ENCODE assay signal across 17 mouse cellular contexts in genomic region chr13:44152806-44153613, GRCm38 (mm10).
DNase-seq lines count a peak whose midpoint lies in the region; ATAC-seq and TF ChIP-seq lines count a peak whose summit lies in the region.
"Had no signal": no experiment of that assay in that cellular context is flagged by ENCODE, and none has a peak within 500 bp of the region (broad histone marks: within the 10 kb centered on the region; RNA-seq: fewer than 3 reads in every experiment).

No protein-coding gene starts in this region.

- TF ChIP-seq POLR2A in heart, adult 2 months (IDR thresholded peaks at IDR 0.05; ENCODE audit: insufficient read depth, low read depth, low read length), result no peak

- H3K4me1 ChIP-seq in heart, embryonic 10.5 days, result 0 out of 2 replicates have a peak, but pooled peaks cover 6% of the 10 kb centered on the region
- H3K4me1 ChIP-seq in heart, adult 2 months (ENCODE audit: control insufficient read depth, insufficient read depth, low read length), result peaks cover 2% of the 10 kb centered on the region; the same call in 1 of the 2 replicates
- peaks cover 11% of the 10 kb centered on the region for H3K4me1 ChIP-seq in neural tube, embryonic 13.5 days (replicated peaks)
- H3K4me1 ChIP-seq in forebrain, embryonic 15.5 days, result no peaks in the 10 kb centered on the region
- H3K4me1 ChIP-seq: midbrain, embryonic 12.5 days had no signal

- intact Hi-C loops in heart, adult 2 months (cut with DNase I), result no loop called here

- H3K36me3 ChIP-seq in heart, embryonic 10.5 days, result no peaks in the 10 kb centered on the region
- H3K36me3 ChIP-seq in heart, adult 2 months (ENCODE audit: control insufficient read depth, insufficient read depth, low read length), result no peaks in the 10 kb centered on the region
- no peaks in the 10 kb centered on the region for H3K36me3 ChIP-seq in neural tube, embryonic 13.5 days
- H3K36me3 ChIP-seq in forebrain, embryonic 15.5 days, result no peaks in the 10 kb centered on the region
- H3K36me3 ChIP-seq: midbrain, embryonic 12.5 days; stomach, embryonic 15.5 days had no signal

- H3K27ac ChIP-seq in heart, embryonic 10.5 days, result 0 out of 2 replicates have a peak overlapping the region, but pooled peaks have one; percentile 52
- no peak overlapping the region for H3K27ac ChIP-seq in heart, adult 2 months
- H3K27ac ChIP-seq in neural tube, embryonic 13.5 days (replicated peaks), result peak overlapping the region; percentile 56; the same call in 1 of the 2 replicates
- H3K27ac ChIP-seq in forebrain, embryonic 15.5 days (replicated peaks), result no peak overlapping the region
- H3K27ac ChIP-seq: midbrain, embryonic 12.5 days; stomach, embryonic 15.5 days had no signal

- no peak for TF ChIP-seq EP300 in heart, adult 2 months (IDR thresholded peaks at IDR 0.05; ENCODE audit: insufficient read depth, low read depth, low read length)

- no peak for DNase-seq in heart, embryonic 10.5 days (ENCODE audit: low spot score)
- no peak for DNase-seq in heart, adult 2 months
- DNase-seq in neural tube, embryonic 10.5 days (ENCODE audit: extremely low spot score, low spot score), result no peak
- DNase-seq in natural killer cell, adult 2 months (ENCODE audit: low spot score in 2 of 2), result peak; percentile 9 to 13
- DNase-seq in thymus, postnatal 4 days, result peak; percentile 68
- DNase-seq in lung, adult 18-20 months, result no peak
- DNase-seq: cerebellum, postnatal 36 days; gastrocnemius, postnatal 36 days; heart, postnatal 10 days; kidney, postnatal 36 days; right cerebral cortex, postnatal 25 days had no signal

- no peak overlapping the region for H3K9ac ChIP-seq in heart, adult 2 months (ENCODE audit: low read depth, low read length)
- no peak overlapping the region for H3K9ac ChIP-seq in neural tube, embryonic 13.5 days
- no peak overlapping the region for H3K9ac ChIP-seq in forebrain, embryonic 15.5 days (replicated peaks)
- H3K9ac ChIP-seq: midbrain, embryonic 12.5 days; stomach, embryonic 15.5 days had no signal

- no peak overlapping the region for H3K4me2 ChIP-seq in neural tube, embryonic 13.5 days
- no peak overlapping the region for H3K4me2 ChIP-seq in forebrain, embryonic 15.5 days (replicated peaks)
- H3K4me2 ChIP-seq: midbrain, embryonic 12.5 days; stomach, embryonic 15.5 days had no signal

- peak; percentile 89 for ATAC-seq in neural tube, embryonic 13.5 days (ENCODE audit: low read depth)
- no peak for ATAC-seq in forebrain, embryonic 15.5 days (replicated peaks)
- ATAC-seq: intestine, postnatal 0 days; lung, postnatal 0 days had no signal

- H3K27me3 ChIP-seq in heart, embryonic 10.5 days (ENCODE audit: insufficient read depth, poor library complexity, severe bottlenecking), result 0 out of 2 replicates have a peak, but pooled peaks cover 8% of the 10 kb centered on the region
- no peaks in the 10 kb centered on the region for H3K27me3 ChIP-seq in heart, adult 2 months (ENCODE audit: control insufficient read depth, insufficient read depth, low read length)
- H3K27me3 ChIP-seq in neural tube, embryonic 13.5 days, result 0 out of 2 replicates have a peak, but pooled peaks cover 4% of the 10 kb centered on the region
- no peaks in the 10 kb centered on the region for H3K27me3 ChIP-seq in forebrain, embryonic 15.5 days
- H3K27me3 ChIP-seq: stomach, embryonic 15.5 days had no signal

- WGBS in heart, embryonic 10.5 days, result 57% methylated on average over 10 of the region's 10 CpGs
- 71% methylated on average over 10 of the region's 10 CpGs for WGBS in heart, adult 2 months
- 48% methylated on average over 10 of the region's 10 CpGs for WGBS in neural tube, embryonic 13.5 days
- 82% methylated on average over 10 of the region's 10 CpGs for WGBS in forebrain, embryonic 15.5 days

- H3K9me3 ChIP-seq in heart, embryonic 10.5 days, result peaks cover 4% of the 10 kb centered on the region; the same call in 1 of the 2 replicates
- no peaks in the 10 kb centered on the region for H3K9me3 ChIP-seq in neural tube, embryonic 13.5 days
- no peaks in the 10 kb centered on the region for H3K9me3 ChIP-seq in forebrain, embryonic 15.5 days
- H3K9me3 ChIP-seq: midbrain, embryonic 12.5 days; stomach, embryonic 15.5 days had no signal

- no peak overlapping the region for H3K4me3 ChIP-seq in heart, embryonic 10.5 days
- no peak overlapping the region for H3K4me3 ChIP-seq in heart, adult 2 months
- H3K4me3 ChIP-seq in neural tube, embryonic 13.5 days, result no peak overlapping the region
- H3K4me3 ChIP-seq in forebrain, embryonic 15.5 days, result no peak overlapping the region
- H3K4me3 ChIP-seq: midbrain, embryonic 12.5 days; stomach, embryonic 15.5 days had no signal

- no peaks in the 10 kb centered on the region for H3K79me2 ChIP-seq in heart, adult 2 months (replicated peaks; ENCODE audit: control insufficient read depth, insufficient read depth, low read length)

- TF ChIP-seq CTCF in heart, adult 2 months (IDR thresholded peaks at IDR 0.05), result no peak

Comparison
In these comparisons a context has a peak if more than half of its experiments do, and no peak if none do; other contexts are left out.
1. H3K27ac ChIP-seq: peak in heart, embryonic 10.5 days (single experiment) and neural tube, embryonic 13.5 days (single experiment); none in heart, adult 2 months (single experiment) and forebrain, embryonic 15.5 days (single experiment).
2. DNase-seq: peak in natural killer cell, adult 2 months (2 of 2) and thymus, postnatal 4 days (single experiment); none in heart, embryonic 10.5 days (single experiment), heart, adult 2 months (0 of 2), neural tube, embryonic 10.5 days (single experiment) and lung, adult 18-20 months (0 of 2).